Mouse (Mus musculus): ENCODE data around the gene 0610012G03Rik. TPM values are rescaled to one million over a fixed set of nuclear protein-coding genes. Genes with fewer than 3 reads are reported as not detected.

The 0610012G03Rik gene
- polyA plus RNA-seq (2015; fragmentation: Nextera tagmentation; extraction: Ambion mirVana), result 101 and 102 TPM in 2 replicates

DNA sequence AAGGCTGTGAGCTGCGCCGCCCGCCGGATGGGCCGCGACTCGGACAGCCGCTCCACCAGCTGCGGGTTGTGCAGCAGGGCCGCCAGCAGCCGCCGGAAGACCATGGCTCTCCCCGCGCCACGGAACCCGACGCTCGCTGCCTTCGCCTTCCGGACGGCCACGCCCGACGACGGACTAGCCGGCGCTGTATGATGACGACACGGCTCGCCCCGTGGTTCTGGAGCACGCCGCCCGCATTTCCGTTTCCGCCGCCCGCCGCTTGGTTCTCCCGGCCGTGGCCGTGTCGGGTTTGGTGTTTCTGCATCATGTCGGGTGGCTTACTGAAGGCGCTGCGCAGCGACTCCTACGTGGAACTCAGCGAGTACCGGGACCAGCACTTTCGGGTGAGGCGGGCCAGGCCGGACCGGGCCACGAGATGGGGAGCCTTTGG lies at the start of gene 0610012G03Rik, which contains the start of gene Ncbp2:
Gene 0610012G03Rik (minus strand): TSS at position 150 of the 430 bp plus-strand sequence.
Gene Ncbp2 (plus strand): TSS at position 169 of the 430 bp plus-strand sequence.

DNA sequence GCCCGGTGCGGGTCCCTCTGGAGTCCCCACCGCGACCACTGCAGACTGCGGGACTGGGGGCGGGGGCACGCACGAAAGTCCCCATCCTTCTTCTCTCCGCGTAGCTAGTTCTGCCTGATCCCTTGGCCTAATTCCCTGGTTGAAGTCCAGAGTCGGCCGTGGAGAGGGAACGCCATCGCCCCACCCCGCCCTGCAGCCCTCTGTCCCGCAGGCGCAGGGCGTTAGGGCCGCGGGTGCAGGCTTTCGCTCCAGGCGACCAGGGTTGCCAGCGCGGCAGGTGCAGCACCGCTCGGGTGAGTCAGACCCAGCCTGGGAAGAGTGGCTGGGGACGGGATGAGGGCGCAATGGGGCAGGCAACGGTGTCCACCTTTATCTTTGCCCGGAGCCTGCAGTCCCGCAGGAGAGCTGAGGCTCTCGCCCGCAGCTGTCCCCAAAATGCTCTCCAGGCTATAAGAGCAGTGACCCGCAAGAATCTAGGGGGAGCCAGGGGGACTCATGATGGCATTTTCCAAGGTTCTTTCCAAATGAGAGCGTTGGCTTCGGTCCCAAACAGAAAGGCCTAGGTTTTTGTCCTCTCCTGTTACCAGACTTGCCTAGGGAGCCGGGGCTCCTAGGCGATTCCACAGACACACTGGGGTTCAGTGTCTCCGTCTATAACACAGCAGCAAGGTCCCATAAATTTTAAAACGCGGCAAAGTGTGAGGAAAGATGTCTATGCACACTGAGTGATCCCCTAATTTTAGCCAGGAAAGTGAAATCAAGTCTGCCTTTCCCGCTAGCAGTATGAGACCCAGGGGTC lies 14.3 kb downstream of the 0610012G03Rik start, which contains the start of gene Pigz:
Gene Pigz (plus strand): TSS at position 101 of the 799 bp plus-strand sequence.

Small RNAs within 50 kb of the gene (microRNA-seq; reads per million reads assigned to microRNA genes)
- not detected for gene Gm26269 (ENCODE audit: borderline replicate concordance, insufficient number of aligned reads)

Other genes starting within 250 kb of the 0610012G03Rik start
- gene Meltf, start 69.7 kb downstream of the 0610012G03Rik start, polyA plus RNA-seq (2015; fragmentation: Nextera tagmentation; extraction: Ambion mirVana), result 0.11 and 1.4 TPM in 2 replicates
- 0.58 and 0.68 TPM in 2 replicates for gene Pigz, start 14.6 kb downstream of the 0610012G03Rik start, polyA plus RNA-seq (2015; fragmentation: Nextera tagmentation; extraction: Ambion mirVana)
- gene Ncbp2, start within 50 bp of the 0610012G03Rik start, polyA plus RNA-seq (2015; fragmentation: Nextera tagmentation; extraction: Ambion mirVana), result 66.3 and 74.1 TPM in 2 replicates
- 5.7 and 7.3 TPM in 2 replicates for gene Senp5, start 54.8 kb upstream of the 0610012G03Rik start, polyA plus RNA-seq (2015; fragmentation: Nextera tagmentation; extraction: Ambion mirVana)
- 17.1 and 22.1 TPM in 2 replicates for gene Pak2, start 130.8 kb upstream of the 0610012G03Rik start, polyA plus RNA-seq (2015; fragmentation: Nextera tagmentation; extraction: Ambion mirVana)
- 88.6 and 126 TPM in 2 replicates for gene Pigx, start 151.2 kb upstream of the 0610012G03Rik start, polyA plus RNA-seq (2015; fragmentation: Nextera tagmentation; extraction: Ambion mirVana)
- gene Cep19, start 151.3 kb upstream of the 0610012G03Rik start, polyA plus RNA-seq (2015; fragmentation: Nextera tagmentation; extraction: Ambion mirVana), result 23.5 and 34.4 TPM in 2 replicates
- 10.7 and 17.3 TPM in 2 replicates for gene Nrros, start 217.1 kb upstream of the 0610012G03Rik start, polyA plus RNA-seq (2015; fragmentation: Nextera tagmentation; extraction: Ambion mirVana)
- not detected in 2 replicates for gene Bex6, start 231.3 kb upstream of the 0610012G03Rik start, polyA plus RNA-seq (2015; fragmentation: Nextera tagmentation; extraction: Ambion mirVana)

Data from adrenal gland, postnatal 0 days (tissue).